In genomic region chr8:11092348-11092747, GRCm38 (mm10) we compare ENCODE assay signal across 23 mouse cellular contexts.
A peak's percentile ranks its signal among the peaks of the same experiment; 100 is the strongest.
DNase-seq lines count a peak whose midpoint lies in the region; ATAC-seq and TF ChIP-seq lines count a peak whose summit lies in the region.
"Had no signal": no experiment of that assay in that cellular context is flagged by ENCODE, and none has a peak within 500 bp of the region (broad histone marks: within the 10 kb centered on the region; RNA-seq: fewer than 3 reads in every experiment).

No protein-coding gene starts in this region.

- peak overlapping the region; percentile 64; the same call in 1 of the 2 replicates for H3K27ac ChIP-seq in heart, embryonic 11.5 days (ENCODE audit: low read depth, low read length)
- H3K27ac ChIP-seq in liver, embryonic 12.5 days, result peak overlapping the region; percentile 39; the same call in 1 of the 2 replicates
- no peak overlapping the region for H3K27ac ChIP-seq in liver, postnatal 0 days (ENCODE audit: low read depth)
- H3K27ac ChIP-seq in liver, embryonic 16.5 days (ENCODE audit: low read length), result no peak overlapping the region
- H3K27ac ChIP-seq: embryonic facial prominence, embryonic 10.5 days; embryonic facial prominence, embryonic 15.5 days; forebrain, embryonic 12.5 days; heart, embryonic 15.5 days; kidney, embryonic 15.5 days had no signal

- H3K9ac ChIP-seq in heart, embryonic 11.5 days (ENCODE audit: low read depth, low read length), result no peak overlapping the region
- H3K9ac ChIP-seq in liver, embryonic 12.5 days, result no peak overlapping the region
- H3K9ac ChIP-seq in liver, postnatal 0 days (replicated peaks), result no peak overlapping the region
- H3K9ac ChIP-seq in liver, embryonic 16.5 days (ENCODE audit: low read depth, low read length), result no peak overlapping the region
- H3K9ac ChIP-seq: embryonic facial prominence, embryonic 15.5 days; forebrain, embryonic 12.5 days; heart, embryonic 15.5 days; kidney, embryonic 15.5 days had no signal

- TF ChIP-seq EP300 in liver, postnatal 0 days (IDR thresholded peaks at IDR 0.05; ENCODE audit: low read depth), result no peak

- peak; percentile 60; the same call in 1 of the 2 replicates for ATAC-seq in heart, embryonic 11.5 days (replicated peaks; ENCODE audit: insufficient number of reproducible peaks, low FRiP score, low TSS enrichment)
- ATAC-seq in liver, embryonic 12.5 days, result peak; percentile 70
- ATAC-seq in liver, postnatal 0 days, result no peak
- ATAC-seq in liver, embryonic 16.5 days (ENCODE audit: low read depth), result 0 out of 2 replicates have a peak, but pooled peaks have one; percentile 32
- ATAC-seq: hindbrain, embryonic 16.5 days had no signal

- no peaks in the 10 kb centered on the region for H3K27me3 ChIP-seq in heart, embryonic 11.5 days (ENCODE audit: control insufficient read depth, insufficient read depth, low read length)
- H3K27me3 ChIP-seq in liver, embryonic 12.5 days (replicated peaks), result peaks cover 39% of the 10 kb centered on the region
- H3K27me3 ChIP-seq in liver, postnatal 0 days (ENCODE audit: insufficient read depth, low read length), result no peaks in the 10 kb centered on the region
- no peaks in the 10 kb centered on the region; the same call in 1 of the 2 replicates for H3K27me3 ChIP-seq in liver, embryonic 16.5 days (ENCODE audit: control insufficient read depth, insufficient read depth, low read depth, low read length)
- H3K27me3 ChIP-seq: embryonic facial prominence, embryonic 15.5 days; heart, embryonic 15.5 days had no signal

- H3K4me2 ChIP-seq in heart, embryonic 11.5 days, result peak overlapping the region; percentile 27; the same call in 1 of the 2 replicates
- peak overlapping the region; percentile 42 for H3K4me2 ChIP-seq in liver, embryonic 12.5 days
- H3K4me2 ChIP-seq in liver, postnatal 0 days (ENCODE audit: low read depth, low read length), result no peak overlapping the region
- H3K4me2 ChIP-seq in liver, embryonic 16.5 days (ENCODE audit: low read depth, low read length), result no peak overlapping the region
- H3K4me2 ChIP-seq: embryonic facial prominence, embryonic 15.5 days; forebrain, embryonic 12.5 days; heart, embryonic 15.5 days; kidney, embryonic 15.5 days had no signal

- H3K4me3 ChIP-seq in heart, embryonic 11.5 days (ENCODE audit: low read depth, low read length), result no peak overlapping the region
- no peak overlapping the region for H3K4me3 ChIP-seq in liver, embryonic 12.5 days
- H3K4me3 ChIP-seq in liver, postnatal 0 days (ENCODE audit: low read depth, low read length), result no peak overlapping the region
- H3K4me3 ChIP-seq in liver, embryonic 16.5 days (ENCODE audit: low read depth, low read length), result no peak overlapping the region
- H3K4me3 ChIP-seq: embryonic facial prominence, embryonic 10.5 days; embryonic facial prominence, embryonic 15.5 days; forebrain, embryonic 12.5 days; heart, embryonic 15.5 days; kidney, embryonic 15.5 days had no signal

- no peak for TF ChIP-seq CTCF in liver, postnatal 0 days (IDR thresholded peaks at IDR 0.05; ENCODE audit: low read depth)

- 32% methylated on average over 4 of the region's 4 CpGs for WGBS in heart, embryonic 11.5 days (ENCODE audit: insufficient replicate concordance)
- 10% methylated on average over 4 of the region's 4 CpGs for WGBS in liver, embryonic 12.5 days (ENCODE audit: insufficient replicate concordance)
- WGBS in liver, postnatal 0 days (ENCODE audit: insufficient replicate concordance), result 24% methylated on average over 4 of the region's 4 CpGs
- WGBS in liver, embryonic 16.5 days (ENCODE audit: insufficient replicate concordance), result 9% methylated on average over 4 of the region's 4 CpGs

- H3K9me3 ChIP-seq in heart, embryonic 11.5 days (replicated peaks; ENCODE audit: control insufficient read depth, low read length), result no peaks in the 10 kb centered on the region
- H3K9me3 ChIP-seq in liver, embryonic 12.5 days (replicated peaks), result no peaks in the 10 kb centered on the region
- no peaks in the 10 kb centered on the region for H3K9me3 ChIP-seq in liver, postnatal 0 days (ENCODE audit: low read length)
- H3K9me3 ChIP-seq in liver, embryonic 16.5 days (replicated peaks; ENCODE audit: control insufficient read depth, low read length), result no peaks in the 10 kb centered on the region
- H3K9me3 ChIP-seq: embryonic facial prominence, embryonic 10.5 days; embryonic facial prominence, embryonic 15.5 days; forebrain, embryonic 12.5 days; heart, embryonic 15.5 days; kidney, embryonic 15.5 days had no signal

- no peaks in the 10 kb centered on the region for H3K4me1 ChIP-seq in heart, embryonic 11.5 days (ENCODE audit: control insufficient read depth, insufficient read depth, low read length)
- H3K4me1 ChIP-seq in liver, embryonic 12.5 days, result peaks cover 40% of the 10 kb centered on the region
- 0 out of 2 replicates have a peak, but pooled peaks cover 4% of the 10 kb centered on the region for H3K4me1 ChIP-seq in liver, postnatal 0 days (ENCODE audit: insufficient read depth)
- H3K4me1 ChIP-seq in liver, embryonic 16.5 days (ENCODE audit: control insufficient read depth, low read depth, low read length), result peaks cover 14% of the 10 kb centered on the region; the same call in 1 of the 2 replicates
- H3K4me1 ChIP-seq: forebrain, embryonic 12.5 days; heart, embryonic 15.5 days; kidney, embryonic 15.5 days had no signal

- no peak for DNase-seq in heart, postnatal 36 days
- no peak for DNase-seq in liver, postnatal 0 days
- DNase-seq in MN1 (ENCODE audit: low spot score), result no peak
- no peak for DNase-seq in right cerebral cortex, postnatal 25 days
- DNase-seq: adrenal gland, adult 8-10 months; cerebellum, adult 2 months; cerebellum, postnatal 14 days; gastrocnemius, postnatal 10 days; kidney, adult 18-20 months; kidney, postnatal 25 days; lung, postnatal 4 days; midbrain, embryonic 14.5 days; spleen, adult 18-20 months; thymus, postnatal 14 days had no signal

- intact Hi-C loops in heart, postnatal 36 days (cut with DNase I), result loop anchor here (5.0 kb wide), 1 partner anchor 70 kb away; no protein-coding TSS in a partner anchor

- no peaks in the 10 kb centered on the region for H3K36me3 ChIP-seq in heart, embryonic 11.5 days (ENCODE audit: control insufficient read depth, insufficient read depth, low read length)
- H3K36me3 ChIP-seq in liver, embryonic 12.5 days, result no peaks in the 10 kb centered on the region
- H3K36me3 ChIP-seq in liver, postnatal 0 days (replicated peaks; ENCODE audit: insufficient read depth, low read length), result no peaks in the 10 kb centered on the region
- H3K36me3 ChIP-seq in liver, embryonic 16.5 days (ENCODE audit: control insufficient read depth, insufficient read depth), result no peaks in the 10 kb centered on the region
- H3K36me3 ChIP-seq: embryonic facial prominence, embryonic 10.5 days; embryonic facial prominence, embryonic 15.5 days; forebrain, embryonic 12.5 days; heart, embryonic 15.5 days; kidney, embryonic 15.5 days had no signal

Comparison
In these comparisons a context has a peak if more than half of its experiments do, and no peak if none do; other contexts are left out.
1. H3K27ac ChIP-seq: peak in heart, embryonic 11.5 days (single experiment) and liver, embryonic 12.5 days (single experiment); none in liver, postnatal 0 days (single experiment) and liver, embryonic 16.5 days (single experiment).
2. H3K4me2 ChIP-seq: peak in heart, embryonic 11.5 days (single experiment) and liver, embryonic 12.5 days (single experiment); none in liver, postnatal 0 days (single experiment) and liver, embryonic 16.5 days (single experiment).